Mouse (Mus musculus) limb, embryonic 14.5 days (tissue): Measurements from ENCODE around the gene Hdac11. TPM values are rescaled to one million over a fixed set of nuclear protein-coding genes. Genes with fewer than 3 reads are reported as not detected.
A peak's percentile ranks its signal among the peaks of the same experiment; 100 is the strongest.

Source experiments
- ATAC-seq: fragments of 200-750 bp; cut with Nextera tagmentation; 2 replicates; pipeline ENCODE4 v1.8.0; 2017; ENCODE audit warnings: low read depth, moderate number of reproducible peaks, moderate TSS enrichment; ENCODE audit not compliant: low FRiP score
- DNase-seq: peaks from one replicate; pipeline ENCODE4 v3.0.0-alpha.2; 2015; ENCODE audit warnings: low spot score
- H3K27ac ChIP-seq: fragments of 300-500 bp; sonication (generic); replicated peaks from 2 replicates; pipeline ENCODE4 v1.5.1; 2014; ENCODE audit warnings: low read depth, mild to moderate bottlenecking, low read length, moderate library complexity, mixed read lengths
- H3K27me3 ChIP-seq: fragments of 300-500 bp; sonication (generic); 2 replicates; pipeline ENCODE4 v1.6.1; 2014; ENCODE audit warnings: low read length, mixed read lengths; ENCODE audit not compliant: control insufficient read depth, insufficient read depth
- H3K36me3 ChIP-seq: fragments of 300-500 bp; sonication (generic); 2 replicates; pipeline ENCODE4 v1.6.1; 2014; ENCODE audit warnings: mild to moderate bottlenecking, low read length, moderate library complexity, mixed read lengths; ENCODE audit not compliant: control insufficient read depth, insufficient read depth
- H3K4me1 ChIP-seq: fragments of 300-500 bp; sonication (generic); 2 replicates; pipeline ENCODE4 v1.6.1; 2014; ENCODE audit warnings: antibody characterized with exemption, low read length, mixed read lengths; ENCODE audit not compliant: control insufficient read depth, insufficient read depth
- H3K4me2 ChIP-seq: fragments of 300-500 bp; sonication (generic); replicated peaks from 2 replicates; pipeline ENCODE4 v1.6.1; 2014; ENCODE audit warnings: low read depth, mild to moderate bottlenecking, low read length, moderate library complexity; ENCODE audit not compliant: severe bottlenecking
- H3K4me3 ChIP-seq: fragments of 300-500 bp; sonication (generic); replicated peaks from 2 replicates; pipeline ENCODE4 v1.5.1; 2014; ENCODE audit warnings: low read length
- H3K9ac ChIP-seq: fragments of 300-500 bp; sonication (generic); 2 replicates; pipeline ENCODE4 v1.6.1; 2014; ENCODE audit warnings: mild to moderate bottlenecking, low read depth, low read length, moderate library complexity; ENCODE audit not compliant: severe bottlenecking
- H3K9me3 ChIP-seq: fragments of 300-500 bp; sonication (generic); 2 replicates; pipeline ENCODE4 v1.6.1; 2016; ENCODE audit warnings: low read length; ENCODE audit not compliant: control insufficient read depth
- POLR2A ChIP-seq: fragments of 200-500 bp; IDR thresholded peaks from 2 replicates; pipeline ENCODE4 v1.8.0; 2012; ENCODE audit warnings: inconsistent platforms, mild to moderate bottlenecking, moderate library complexity, borderline replicate concordance; ENCODE audit not compliant: insufficient read depth, insufficient read length; ENCODE audit errors: extremely low read depth
- WGBS: fragments of 180-500 bp; shearing (Covaris S2); extraction: QIAGEN DNeasy Blood & Tissue Kit; methylation state at CpG from one replicate; pipeline ENCODE4 v1.1.7; 2014; 5-methylcytosine and 5-hydroxymethylcytosine counted together
- polyA plus RNA-seq, 2 experiments: library from polyadenylated mRNA; depleted of rRNA in 1 of 2; stranded (reverse) in 1 of 2; unstranded in 1 of 2; fragments of >200 nt; fragmentation: Nextera tagmentation in 1 of 2; extraction: Ambion mirVana in 1 of 2; gene quantifications; 2 replicates each; pipeline versions ENCODE4 v1.2.1 to v1.2.3; 2012 to 2014

Gene Hdac11
- polyA plus RNA-seq (2012; rRNA removed) (43.9 and 46.0 TPM in 2 replicates), polyA plus RNA-seq (2014; fragmentation: Nextera tagmentation; extraction: Ambion mirVana) (18.1 and 18.5 TPM in 2 replicates)

DNA sequence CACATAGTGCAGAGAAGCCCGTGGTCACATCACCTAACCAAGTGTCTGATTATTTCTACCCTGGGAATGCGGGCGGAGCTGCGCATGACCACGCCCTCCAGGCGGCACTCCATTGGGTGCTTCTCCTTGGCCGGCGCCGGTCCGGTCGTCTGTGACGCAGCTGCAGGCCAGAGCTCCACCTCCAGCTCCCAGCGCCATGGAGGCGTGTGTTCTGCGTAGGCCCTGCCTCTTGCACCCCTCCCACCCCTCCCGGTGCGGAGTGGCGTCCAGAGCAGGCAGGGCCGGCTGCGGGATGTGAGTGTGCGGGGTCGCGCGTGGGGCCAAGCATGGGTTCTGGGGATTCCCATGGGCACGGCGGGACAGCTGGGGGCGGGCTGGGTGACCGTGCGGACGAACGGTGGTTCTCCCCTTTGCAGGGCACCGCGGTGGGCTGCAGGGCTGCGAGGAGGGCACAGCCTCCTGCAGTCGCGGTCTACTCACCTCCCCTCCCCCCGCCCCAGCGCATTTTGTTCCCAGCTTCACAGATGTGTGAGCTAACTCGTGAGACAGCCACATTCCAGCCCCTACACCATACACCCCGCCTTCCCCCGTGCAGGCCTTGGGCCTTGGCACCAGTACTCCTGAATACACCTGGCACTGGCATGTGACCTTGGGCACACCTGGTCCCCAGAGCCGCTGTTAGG, at the start of gene Hdac11:
TSS of gene Hdac11 (plus strand) at position 112 of the 683 bp plus-strand sequence.
- DNase-seq (peak; percentile 89), ATAC-seq (peak; percentile 95)
- peaks cover 42% of the 10 kb centered on the region for H3K4me1 ChIP-seq
- peak within 1 kb of the TSS; percentile 72 for H3K4me2 ChIP-seq
- TF ChIP-seq POLR2A = 0 out of 2 replicates have a peak, but pooled peaks have one; percentile 64
- H3K27ac ChIP-seq = peak within 1 kb of the TSS; percentile 82
- peak within 1 kb of the TSS; percentile 64 for H3K4me3 ChIP-seq
- H3K27me3 ChIP-seq = no peaks in the 10 kb centered on the region
- under 1% methylated on average over 37 of the region's 42 CpGs for WGBS
- peak within 1 kb of the TSS; percentile 71 for H3K9ac ChIP-seq
- H3K9me3 ChIP-seq = no peaks in the 10 kb centered on the region
- H3K36me3 ChIP-seq = 0 out of 2 replicates have a peak, but pooled peaks cover 3% of the 10 kb centered on the region

DNA sequence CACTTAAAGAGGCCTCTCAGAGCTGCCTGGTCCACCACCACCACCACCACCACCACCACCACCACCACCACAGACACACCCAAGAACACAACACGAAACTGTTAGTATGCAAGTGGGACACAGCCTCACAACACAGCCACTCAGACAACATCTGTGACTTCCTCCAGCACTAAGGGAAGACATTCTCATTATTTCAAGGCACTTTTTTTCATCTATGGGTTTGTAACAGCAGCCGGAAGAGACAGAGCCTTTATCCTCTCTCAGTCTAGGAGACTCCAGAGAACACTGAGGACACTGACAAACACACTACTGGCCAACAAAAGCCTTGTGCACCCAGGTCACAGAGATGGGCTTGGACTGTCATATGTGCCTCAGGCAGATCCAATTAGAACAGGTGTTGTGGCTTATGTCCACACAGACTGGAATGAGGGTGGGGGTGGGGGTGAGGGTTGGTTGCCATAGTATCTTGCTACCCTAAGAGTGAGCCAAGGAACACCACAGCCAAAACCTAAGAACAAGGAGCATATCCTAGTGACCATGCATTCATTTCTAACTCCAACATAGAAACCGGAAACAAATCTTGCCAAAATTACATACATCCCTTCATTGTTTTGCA, 48.1 kb upstream of the Hdac11 start:
- Histone ChIP-seq H3K4me3 (no peak overlapping the region), H3K27me3 (no peaks in the 10 kb centered on the region), H3K9me3 (no peaks in the 10 kb centered on the region), H3K27ac (no peak overlapping the region), H3K4me2 (no peak overlapping the region), H3K36me3 (no peaks in the 10 kb centered on the region), H3K9ac (no peak overlapping the region), H3K4me1 (no peaks in the 10 kb centered on the region; the same call in 1 of the 2 replicates)
- WGBS = 74% methylated on average over 3 of the region's 3 CpGs
- DNase-seq = no peak
- ATAC-seq = 0 out of 2 replicates have a peak, but pooled peaks have one; percentile 35
- TF ChIP-seq POLR2A = no peak

DNA sequence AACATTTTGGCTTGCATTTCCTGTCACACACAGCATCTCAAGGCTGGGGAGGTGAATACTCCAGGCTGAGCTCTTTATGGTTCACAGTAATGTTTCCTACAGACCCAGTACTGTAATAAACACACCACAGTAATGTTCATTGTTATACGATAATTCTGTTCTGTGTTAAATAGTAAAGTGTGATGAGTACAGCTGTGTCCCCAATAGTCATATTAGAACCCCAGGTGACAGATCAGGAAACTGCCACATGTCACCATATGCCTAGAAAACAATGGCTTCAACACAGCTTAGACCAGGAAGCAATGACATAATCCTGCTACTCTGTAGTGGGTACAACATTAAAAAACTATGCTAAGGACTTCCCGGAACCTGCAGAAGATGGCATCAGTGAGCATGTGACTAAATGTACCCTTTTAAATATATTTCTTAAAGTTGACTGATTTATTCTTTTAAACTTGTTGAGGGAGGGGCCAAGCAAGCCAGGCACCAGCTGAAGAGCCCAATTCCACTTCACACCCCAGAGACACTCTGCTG, 47.5 kb upstream of the Hdac11 start:
- no peaks in the 10 kb centered on the region; the same call in 1 of the 2 replicates for H3K4me1 ChIP-seq
- H3K9me3 ChIP-seq = no peaks in the 10 kb centered on the region
- no peak overlapping the region for H3K4me3 ChIP-seq
- no peaks in the 10 kb centered on the region for H3K36me3 ChIP-seq
- DNase-seq (no peak), ATAC-seq (0 out of 2 replicates have a peak, but pooled peaks have one; percentile 17)
- no peak overlapping the region for H3K9ac ChIP-seq
- H3K27ac ChIP-seq = no peak overlapping the region
- no peaks in the 10 kb centered on the region for H3K27me3 ChIP-seq
- TF ChIP-seq POLR2A = no peak
- H3K4me2 ChIP-seq = no peak overlapping the region
- 72% methylated on average over 2 of the region's 2 CpGs for WGBS

DNA sequence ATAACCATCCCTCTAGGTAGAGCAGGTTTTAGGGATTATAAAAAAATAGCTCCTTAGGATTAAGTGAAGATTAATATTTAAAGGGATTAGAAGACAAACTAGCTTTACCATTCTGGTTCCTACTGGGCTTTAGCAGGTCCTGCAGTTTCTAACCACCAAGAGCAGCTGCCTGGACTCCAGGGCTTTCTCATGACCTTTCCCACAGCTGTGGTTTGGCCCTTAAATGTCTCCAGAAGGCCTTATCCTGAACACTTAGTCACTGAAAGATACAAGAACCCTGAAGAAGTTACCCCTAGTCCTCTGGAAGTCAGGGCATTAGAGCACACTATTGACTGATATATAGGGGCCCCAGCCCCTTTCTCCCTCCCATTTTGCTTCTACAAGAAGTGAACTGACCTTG, 47.0 kb upstream of the Hdac11 start:
- Histone ChIP-seq H3K27me3 (no peaks in the 10 kb centered on the region), H3K4me3 (no peak overlapping the region), H3K9me3 (no peaks in the 10 kb centered on the region), H3K4me2 (no peak overlapping the region), H3K36me3 (no peaks in the 10 kb centered on the region), H3K9ac (no peak overlapping the region), H3K4me1 (no peaks in the 10 kb centered on the region; the same call in 1 of the 2 replicates), H3K27ac (no peak overlapping the region)
- no peak for DNase-seq
- ATAC-seq = no peak
- TF ChIP-seq POLR2A = no peak

DNA sequence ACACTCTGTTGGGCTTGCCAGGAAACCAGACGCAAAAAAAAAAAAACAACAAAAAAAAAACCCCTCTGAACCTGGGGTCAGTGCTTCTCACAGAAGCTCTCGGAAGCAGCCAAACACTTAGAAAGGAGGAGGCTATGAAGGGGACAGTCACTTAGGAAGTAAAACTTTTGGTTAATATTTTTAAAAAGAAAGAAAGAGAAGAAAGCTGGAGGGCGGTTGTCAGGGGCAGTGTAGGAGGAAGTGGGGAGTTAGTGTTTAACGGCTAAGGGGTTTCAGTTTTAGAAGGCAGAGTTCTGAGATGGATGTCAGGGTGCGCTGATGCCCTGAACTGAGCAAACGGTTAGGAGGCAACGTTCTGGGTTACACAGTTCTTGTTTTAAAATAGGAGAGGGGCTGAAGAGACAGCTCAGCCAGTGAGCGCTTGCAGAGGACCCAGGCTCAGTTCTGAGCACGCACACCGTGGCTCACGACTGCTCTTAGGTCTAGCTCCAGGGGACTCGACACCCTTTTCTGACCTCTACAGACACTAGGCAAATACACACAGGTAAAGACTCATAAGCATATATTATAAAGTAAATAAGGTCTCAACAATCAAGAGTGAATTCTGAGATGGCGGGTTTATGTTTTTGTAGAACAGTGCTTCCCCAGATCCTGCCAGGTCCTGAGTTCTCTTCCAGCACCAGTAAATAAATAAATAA, 46.0 kb upstream of the Hdac11 start:
- H3K4me3 ChIP-seq = no peak overlapping the region
- H3K4me1 ChIP-seq = no peaks in the 10 kb centered on the region
- H3K36me3 ChIP-seq = no peaks in the 10 kb centered on the region
- DNase-seq = no peak
- no peak for ATAC-seq
- no peak overlapping the region for H3K4me2 ChIP-seq
- H3K9ac ChIP-seq = no peak overlapping the region
- no peak overlapping the region for H3K27ac ChIP-seq
- no peaks in the 10 kb centered on the region for H3K27me3 ChIP-seq
- no peaks in the 10 kb centered on the region for H3K9me3 ChIP-seq
- TF ChIP-seq POLR2A = no peak
- WGBS = 61% methylated on average over 13 of the region's 13 CpGs
